Mouse (Mus musculus): ENCODE measurements around the gene Adora2b. TPM values are rescaled to one million over a fixed set of nuclear protein-coding genes. Genes with fewer than 3 reads are reported as not detected.

Gene Adora2b
- total and polyA plus RNA-seq, 2 experiments: 0.11 TPM; not detected in 1

GRCm38 (mm10) chr11:62249266-62250037 is 668 bp downstream of the Adora2b start:
- peak; percentile 3 for DNase-seq (ENCODE audit: extremely low read depth, low read depth, low spot score)

DNA sequence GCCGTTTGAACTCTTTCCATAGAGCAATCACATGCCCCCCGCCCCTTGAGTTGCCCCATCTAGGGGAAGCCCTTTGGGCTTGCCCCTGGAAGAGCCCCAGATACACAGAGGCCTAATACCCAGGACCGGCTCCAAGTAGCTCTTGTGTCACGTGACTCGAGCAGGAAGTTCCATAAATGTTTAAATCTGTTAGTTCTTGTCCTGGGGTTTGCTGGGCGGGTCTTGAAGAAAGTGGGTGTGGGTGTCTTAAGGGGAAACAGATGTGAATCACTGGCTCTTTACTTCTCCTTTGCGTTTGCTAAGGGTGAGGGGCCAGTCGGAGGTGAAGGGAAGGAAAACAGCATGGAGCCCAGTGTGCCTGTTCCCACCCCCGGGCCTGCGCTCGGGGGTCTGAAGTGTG is 2.3 kb downstream of the Adora2b start:
- DNase-seq (ENCODE audit: extremely low read depth, low read depth, low spot score): no peak
- peaks cover 12% of the 10 kb centered on the region; the same call in 1 of the 2 replicates for H3K27me3 ChIP-seq (ENCODE audit: control insufficient read depth, insufficient read depth, low read length)
- H3K9ac ChIP-seq (ENCODE audit: low read depth, low read length): no peak overlapping the region
- TF ChIP-seq CTCF (IDR thresholded peaks at IDR 0.05; ENCODE audit: low read depth, low read length): no peak
- no peak for TF ChIP-seq POLR2A (IDR thresholded peaks at IDR 0.05; ENCODE audit: extremely low read depth, insufficient read depth, low read length)
- WGBS: 76% methylated on average over 11 of the region's 11 CpGs
- no peak overlapping the region for H3K27ac ChIP-seq (replicated peaks; ENCODE audit: insufficient read depth, low read depth, low read length)
- H3K4me3 ChIP-seq (ENCODE audit: insufficient read depth, low read depth, low read length): no peak overlapping the region
- H3K79me2 ChIP-seq (ENCODE audit: control insufficient read depth, insufficient read depth, low read length): no peaks in the 10 kb centered on the region
- no peaks in the 10 kb centered on the region for H3K36me3 ChIP-seq (ENCODE audit: control insufficient read depth, insufficient read depth, low read length)
- H3K4me1 ChIP-seq (ENCODE audit: control insufficient read depth, insufficient read depth, low read length): peaks cover 3% of the 10 kb centered on the region; the same call in 1 of the 2 replicates

More at GRCm38 (mm10) chr11:62249266-62250037, 668 bp downstream of the Adora2b start:
- H3K36me3 ChIP-seq (ENCODE audit: control insufficient read depth, insufficient read depth, low read length): no peaks in the 10 kb centered on the region
- H3K27me3 ChIP-seq (ENCODE audit: control insufficient read depth, insufficient read depth, low read length): peaks cover 12% of the 10 kb centered on the region; the same call in 1 of the 2 replicates
- H3K4me3 ChIP-seq (ENCODE audit: insufficient read depth, low read depth, low read length): peak overlapping the region; percentile 69
- 9% methylated on average over 35 of the region's 35 CpGs for WGBS
- TF ChIP-seq POLR2A (IDR thresholded peaks at IDR 0.05; ENCODE audit: extremely low read depth, insufficient read depth, low read length) (no peak), CTCF (IDR thresholded peaks at IDR 0.05; ENCODE audit: low read depth, low read length) (0 out of 2 replicates have a peak, but pooled peaks have one; percentile 19)
- H3K27ac ChIP-seq (replicated peaks; ENCODE audit: insufficient read depth, low read depth, low read length): no peak overlapping the region
- H3K79me2 ChIP-seq (ENCODE audit: control insufficient read depth, insufficient read depth, low read length): no peaks in the 10 kb centered on the region
- H3K9ac ChIP-seq (ENCODE audit: low read depth, low read length): 0 out of 2 replicates have a peak overlapping the region, but pooled peaks have one; percentile 10
- H3K4me1 ChIP-seq (ENCODE audit: control insufficient read depth, insufficient read depth, low read length): peaks cover 3% of the 10 kb centered on the region; the same call in 1 of the 2 replicates

- H3K79me2 ChIP-seq (ENCODE audit: control insufficient read depth, insufficient read depth, low read length): no peaks in the 10 kb centered on the region
- no peak overlapping the region for H3K27ac ChIP-seq (replicated peaks; ENCODE audit: insufficient read depth, low read depth, low read length)
- H3K4me3 ChIP-seq (ENCODE audit: insufficient read depth, low read depth, low read length): no peak overlapping the region
- H3K27me3 ChIP-seq (ENCODE audit: control insufficient read depth, insufficient read depth, low read length): 0 out of 2 replicates have a peak, but pooled peaks cover 9% of the 10 kb centered on the region
- DNase-seq (ENCODE audit: extremely low read depth, low read depth, low spot score): no peak
- TF ChIP-seq POLR2A (IDR thresholded peaks at IDR 0.05; ENCODE audit: extremely low read depth, insufficient read depth, low read length): no peak
- TF ChIP-seq CTCF (IDR thresholded peaks at IDR 0.05; ENCODE audit: low read depth, low read length): no peak
- H3K9ac ChIP-seq (ENCODE audit: low read depth, low read length): no peak overlapping the region
- peaks cover 3% of the 10 kb centered on the region; the same call in 1 of the 2 replicates for H3K4me1 ChIP-seq (ENCODE audit: control insufficient read depth, insufficient read depth, low read length)
- no peaks in the 10 kb centered on the region for H3K36me3 ChIP-seq (ENCODE audit: control insufficient read depth, insufficient read depth, low read length)
- WGBS: 74% methylated on average over 5 of the region's 5 CpGs
These were observed 4.6 kb downstream of the Adora2b start for GRCm38 (mm10) chr11:62253380-62253779.

GRCm38 (mm10) chr11:62259214-62259613 is 10.4 kb downstream of the Adora2b start:
- no peaks in the 10 kb centered on the region for H3K27me3 ChIP-seq (ENCODE audit: control insufficient read depth, insufficient read depth, low read length)
- no peak for DNase-seq (ENCODE audit: extremely low read depth, low read depth, low spot score)
- H3K4me3 ChIP-seq (ENCODE audit: insufficient read depth, low read depth, low read length): no peak overlapping the region
- no peaks in the 10 kb centered on the region for H3K79me2 ChIP-seq (ENCODE audit: control insufficient read depth, insufficient read depth, low read length)
- no peak for TF ChIP-seq POLR2A (IDR thresholded peaks at IDR 0.05; ENCODE audit: extremely low read depth, insufficient read depth, low read length)
- no peak for TF ChIP-seq CTCF (IDR thresholded peaks at IDR 0.05; ENCODE audit: low read depth, low read length)
- no peak overlapping the region for H3K27ac ChIP-seq (replicated peaks; ENCODE audit: insufficient read depth, low read depth, low read length)
- WGBS: 73% methylated on average over 5 of the region's 5 CpGs
- no peaks in the 10 kb centered on the region for H3K4me1 ChIP-seq (ENCODE audit: control insufficient read depth, insufficient read depth, low read length)
- no peaks in the 10 kb centered on the region for H3K36me3 ChIP-seq (ENCODE audit: control insufficient read depth, insufficient read depth, low read length)
- H3K9ac ChIP-seq (ENCODE audit: low read depth, low read length): no peak overlapping the region

- H3K79me2 ChIP-seq (ENCODE audit: control insufficient read depth, insufficient read depth, low read length): no peaks in the 10 kb centered on the region
- TF ChIP-seq POLR2A (IDR thresholded peaks at IDR 0.05; ENCODE audit: extremely low read depth, insufficient read depth, low read length) (no peak), CTCF (IDR thresholded peaks at IDR 0.05; ENCODE audit: low read depth, low read length) (no peak)
- H3K27ac ChIP-seq (replicated peaks; ENCODE audit: insufficient read depth, low read depth, low read length): no peak overlapping the region
- H3K4me3 ChIP-seq (ENCODE audit: insufficient read depth, low read depth, low read length): no peak overlapping the region
- no peaks in the 10 kb centered on the region for H3K4me1 ChIP-seq (ENCODE audit: control insufficient read depth, insufficient read depth, low read length)
- H3K9ac ChIP-seq (ENCODE audit: low read depth, low read length): no peak overlapping the region
- H3K36me3 ChIP-seq (ENCODE audit: control insufficient read depth, insufficient read depth, low read length): peaks cover 3% of the 10 kb centered on the region; the same call in 1 of the 2 replicates
- DNase-seq (ENCODE audit: extremely low read depth, low read depth, low spot score): no peak
- WGBS: 89% methylated on average over 7 of the region's 7 CpGs
- H3K27me3 ChIP-seq (ENCODE audit: control insufficient read depth, insufficient read depth, low read length): no peaks in the 10 kb centered on the region
These were observed 14.8 kb downstream of the Adora2b start for GRCm38 (mm10) chr11:62263599-62263998.

DNA sequence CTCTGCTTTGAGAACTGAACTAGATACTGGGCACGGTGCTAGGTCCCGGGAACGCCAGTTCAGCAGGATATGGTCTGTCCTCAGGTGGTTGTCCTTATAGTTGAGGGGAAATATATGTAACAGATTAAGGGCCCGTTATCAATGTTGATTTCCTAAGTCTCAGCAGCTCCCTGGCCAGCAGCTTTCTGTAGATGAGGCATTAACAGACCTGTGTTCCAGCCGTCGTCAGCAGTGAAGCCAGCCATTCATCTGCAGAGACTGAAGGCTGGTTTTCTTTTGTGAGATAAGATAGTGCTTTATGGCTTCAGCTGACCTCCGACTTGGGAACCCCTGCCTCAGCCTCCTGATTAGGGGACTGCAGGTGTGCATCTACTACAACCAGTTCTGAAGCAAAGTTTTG is 15.2 kb downstream of the Adora2b start:
- H3K27me3 ChIP-seq (ENCODE audit: control insufficient read depth, insufficient read depth, low read length): no peaks in the 10 kb centered on the region
- no peak for DNase-seq (ENCODE audit: extremely low read depth, low read depth, low spot score)

More for the DNA sequence above, 15.2 kb downstream of the Adora2b start:
- 70% methylated on average over 7 of the region's 7 CpGs for WGBS
- Histone ChIP-seq H3K9ac (ENCODE audit: low read depth, low read length) (no peak overlapping the region), H3K4me1 (ENCODE audit: control insufficient read depth, insufficient read depth, low read length) (no peaks in the 10 kb centered on the region), H3K27ac (replicated peaks; ENCODE audit: insufficient read depth, low read depth, low read length) (no peak overlapping the region), H3K79me2 (ENCODE audit: control insufficient read depth, insufficient read depth, low read length) (no peaks in the 10 kb centered on the region), H3K4me3 (ENCODE audit: insufficient read depth, low read depth, low read length) (no peak overlapping the region), H3K36me3 (ENCODE audit: control insufficient read depth, insufficient read depth, low read length) (peaks cover 3% of the 10 kb centered on the region; the same call in 1 of the 2 replicates)
- TF ChIP-seq POLR2A (IDR thresholded peaks at IDR 0.05; ENCODE audit: extremely low read depth, insufficient read depth, low read length) (no peak), CTCF (IDR thresholded peaks at IDR 0.05; ENCODE audit: low read depth, low read length) (no peak)
